Mouse (Mus musculus) neural tube, embryonic 10.5 days (tissue): ENCODE measurements around the gene Syt7.

Experiments used
- DNase-seq: peaks from one replicate; pipeline ENCODE4 v3.0.0-alpha.2; 2017; ENCODE audit warnings: low spot score; ENCODE audit errors: extremely low spot score

Syt7 gene

GRCm38 (mm10) chr19:10387660-10388059 is 1.2 kb upstream of the Syt7 start:
- no peak for DNase-seq

DNA sequence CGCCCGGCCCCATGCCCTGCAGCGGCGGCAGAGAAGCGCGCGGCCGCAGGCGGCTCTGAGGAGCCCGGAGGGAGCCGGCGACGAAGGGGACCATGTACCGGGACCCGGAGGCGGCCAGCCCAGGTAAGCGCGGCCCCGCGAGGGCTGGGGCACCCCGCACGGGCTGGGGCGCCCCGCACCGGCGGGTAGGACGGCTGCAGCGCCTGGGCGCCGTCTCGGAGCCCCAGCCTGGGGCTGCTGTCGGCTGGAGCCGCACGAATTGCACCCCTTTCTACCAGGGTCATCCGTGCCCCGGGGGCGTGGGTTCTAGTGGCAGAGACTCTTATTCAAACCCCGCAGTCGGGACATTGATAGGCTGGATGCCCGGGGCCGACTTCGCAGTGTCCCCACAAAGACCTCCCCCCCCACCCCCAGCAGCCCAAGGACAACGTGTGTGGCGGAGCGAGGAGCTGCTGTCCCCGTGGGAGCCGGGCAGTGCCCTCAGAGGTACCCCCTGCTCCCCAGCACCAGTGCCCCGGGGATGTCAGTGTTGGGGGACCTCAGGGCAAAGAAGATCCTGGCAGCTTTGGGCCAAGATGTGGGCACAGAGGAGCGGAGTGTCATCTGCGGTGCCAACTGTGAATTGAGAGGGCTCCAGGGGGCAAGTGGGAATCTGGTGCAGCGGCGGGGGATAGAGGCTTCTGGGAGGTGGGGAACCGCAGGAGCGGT is 655 bp downstream of the Syt7 start:
- peak; percentile 65 for DNase-seq

- DNase-seq = no peak
Measured at GRCm38 (mm10) chr19:10390099-10390680, 1.3 kb downstream of the Syt7 start.

DNA sequence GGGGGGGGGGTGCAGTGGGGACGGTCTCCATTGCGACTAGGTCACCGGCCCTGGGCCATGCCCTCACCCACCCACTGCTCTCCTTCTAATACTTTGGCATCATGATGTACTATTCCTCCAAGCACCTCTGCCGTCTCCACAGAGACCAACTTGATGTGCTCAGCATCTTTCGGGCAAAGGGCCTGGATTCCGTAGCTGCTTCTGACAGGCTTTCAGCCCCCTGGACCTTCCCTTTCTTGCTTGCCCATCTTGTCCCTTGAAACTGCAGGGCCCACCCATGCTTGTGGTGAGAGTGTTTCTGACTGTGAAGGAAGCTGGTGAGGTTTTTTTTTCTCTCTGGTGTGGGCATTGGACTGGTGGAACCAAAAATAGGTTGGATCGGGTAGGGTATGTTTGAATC is 2.1 kb downstream of the Syt7 start:
- DNase-seq = no peak

- no peak for DNase-seq
Measured at GRCm38 (mm10) chr19:10391995-10392394, 3.1 kb downstream of the Syt7 start.

DNA sequence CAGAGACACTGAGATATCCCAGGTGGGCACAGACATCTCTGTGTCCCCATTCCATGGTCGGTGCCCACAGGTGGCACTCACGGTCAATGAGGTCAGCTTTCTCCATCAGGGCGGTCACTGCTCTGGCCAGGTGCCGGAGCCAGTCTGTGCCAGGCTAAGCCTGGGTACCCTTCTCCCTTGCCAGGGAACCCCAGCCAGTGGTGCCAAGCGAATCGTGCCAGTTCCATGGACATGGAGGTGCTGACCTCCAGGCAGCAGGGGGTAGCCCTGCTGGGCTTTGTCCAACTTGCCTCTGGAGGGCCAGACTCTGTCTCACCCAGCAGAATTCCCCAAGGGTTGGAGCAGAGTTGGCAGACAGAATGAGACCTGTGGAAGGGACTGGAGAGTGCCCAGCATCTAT is 4.6 kb downstream of the Syt7 start:
- no peak for DNase-seq

GRCm38 (mm10) chr19:10393874-10394500 is 5.1 kb downstream of the Syt7 start:
- DNase-seq = no peak

- DNase-seq = peak; percentile 40
Measured at GRCm38 (mm10) chr19:10395174-10395573, 6.3 kb downstream of the Syt7 start.

DNA sequence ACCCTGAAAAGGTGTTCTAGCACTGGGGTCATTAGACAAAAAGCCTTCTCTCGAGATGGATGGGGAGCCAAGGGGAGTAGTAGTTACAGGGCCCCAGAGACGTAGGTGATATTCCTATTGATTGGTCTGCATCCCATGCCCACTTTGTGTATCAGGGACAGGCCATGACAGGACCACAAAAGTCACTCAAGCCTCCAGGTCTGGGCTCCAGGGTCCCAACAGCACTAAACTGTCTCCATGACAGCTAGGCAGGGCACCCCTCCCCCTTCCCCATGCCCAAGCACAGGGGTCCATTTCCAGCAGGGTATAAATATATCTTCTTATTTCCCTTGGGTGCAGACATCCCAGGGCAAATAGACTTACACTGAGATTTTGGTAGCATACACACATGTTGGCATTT is 8.1 kb downstream of the Syt7 start:
- DNase-seq = no peak

DNA sequence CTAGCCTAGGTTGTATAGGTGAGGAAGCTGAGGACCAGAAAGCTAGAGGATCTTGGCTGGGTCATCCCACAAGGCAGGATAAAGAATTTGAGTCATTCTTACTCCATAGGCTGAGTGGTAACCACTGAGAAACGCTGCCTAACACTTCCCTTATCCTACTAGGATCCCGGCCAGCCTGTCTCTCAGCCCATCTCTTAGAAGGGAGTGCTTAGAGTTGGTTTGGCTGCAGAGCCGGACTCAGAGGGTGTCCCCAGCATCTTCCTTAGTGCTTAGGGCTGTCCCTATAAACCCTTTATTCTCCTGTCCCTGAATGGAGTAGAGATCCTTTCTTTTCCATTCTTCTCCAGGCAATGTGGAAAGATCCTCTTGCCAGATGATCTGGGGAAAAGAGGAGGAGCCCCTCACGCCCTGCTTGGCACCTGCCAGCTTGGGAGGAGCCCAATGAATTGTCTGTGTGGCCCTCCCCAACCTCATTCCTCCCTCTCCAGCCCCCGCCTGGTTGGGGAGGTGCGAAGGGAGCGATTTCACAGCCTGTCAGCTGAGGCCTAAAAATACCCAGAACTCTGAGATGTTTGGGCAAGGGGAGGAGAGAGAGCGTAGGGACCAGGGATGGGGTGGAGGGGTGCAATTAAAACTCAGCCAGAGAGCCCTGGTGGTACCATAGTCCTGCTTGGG is 8.7 kb downstream of the Syt7 start:
- no peak for DNase-seq

- DNase-seq = no peak
Measured at GRCm38 (mm10) chr19:10398296-10398695, 9.4 kb downstream of the Syt7 start.

DNA sequence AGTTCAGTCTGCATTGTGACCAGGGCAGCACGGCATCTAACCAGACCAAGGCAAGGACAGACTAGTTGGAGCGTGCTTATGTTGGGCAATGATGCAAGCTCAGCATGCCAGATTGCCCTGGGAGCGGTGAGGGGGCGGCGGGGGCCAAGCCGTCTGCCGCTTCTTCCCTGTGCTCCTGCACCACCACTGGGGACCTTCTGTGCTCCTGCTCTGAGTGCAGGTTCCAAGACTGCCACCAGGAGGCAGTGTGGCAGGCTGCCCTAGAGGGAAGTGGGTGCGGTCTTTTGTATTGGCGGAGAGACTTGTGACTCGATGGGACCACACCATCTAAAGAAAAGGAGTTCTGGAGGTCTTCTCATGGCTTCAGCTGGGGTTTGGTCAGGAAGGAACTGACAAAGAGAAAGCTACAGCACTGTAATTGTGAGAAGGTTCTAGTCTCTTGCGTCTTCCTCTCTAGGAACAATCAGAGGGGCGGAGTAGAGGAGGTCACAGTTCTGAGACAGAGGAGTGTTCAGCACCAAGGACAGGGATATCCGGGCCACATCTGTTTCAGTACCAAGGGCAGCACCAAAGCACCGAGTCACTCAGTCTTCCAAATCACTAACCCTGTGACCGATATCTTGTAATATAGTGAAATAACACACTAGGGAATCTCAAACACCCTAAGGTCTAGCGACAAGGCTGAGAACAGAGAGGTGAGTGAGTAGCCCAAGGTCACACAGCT is 14.0 kb downstream of the Syt7 start:
- DNase-seq = peak; percentile 80

DNA sequence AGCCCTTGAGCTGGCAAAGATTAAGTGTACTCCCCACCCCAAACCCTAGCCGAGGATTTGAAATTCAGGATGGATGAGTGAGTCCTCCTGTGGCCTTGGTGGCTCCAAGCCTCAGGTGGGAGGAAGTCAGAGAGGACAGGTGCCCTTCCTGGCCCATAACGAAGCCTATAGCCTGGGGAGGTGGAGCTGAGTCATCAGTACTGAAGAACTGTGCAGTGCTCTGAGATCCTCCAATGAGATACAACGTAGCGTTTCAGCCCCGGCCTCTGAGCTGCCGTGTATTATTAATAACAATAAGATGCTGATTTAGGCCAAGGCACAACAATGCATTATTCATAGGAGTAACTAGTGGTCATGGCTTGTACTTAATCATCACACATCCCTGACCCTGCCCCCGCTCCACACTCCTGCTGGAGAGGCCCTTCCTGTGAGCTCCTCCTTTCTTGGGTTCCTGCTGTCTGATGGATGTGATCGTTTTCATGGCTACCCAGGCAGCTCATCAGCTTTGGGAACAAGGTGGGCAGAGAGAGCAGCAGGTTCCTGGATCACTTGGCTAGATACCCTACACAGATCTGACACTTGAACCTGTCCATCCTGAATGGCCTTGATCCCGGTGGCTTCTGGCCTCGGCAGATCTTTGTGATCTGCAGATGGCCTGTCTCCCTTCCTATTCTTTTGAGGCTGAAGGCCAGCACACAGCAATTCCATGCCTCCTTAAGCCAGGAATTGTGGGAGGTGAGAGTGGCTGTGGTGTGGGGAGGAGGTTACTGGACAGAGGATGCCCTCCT is 14.9 kb downstream of the Syt7 start:
- no peak for DNase-seq

- no peak for DNase-seq
Measured at GRCm38 (mm10) chr19:10404424-10404823, 15.5 kb downstream of the Syt7 start.

- DNase-seq = no peak
Measured at GRCm38 (mm10) chr19:10404911-10405310, 16.0 kb downstream of the Syt7 start.

DNA sequence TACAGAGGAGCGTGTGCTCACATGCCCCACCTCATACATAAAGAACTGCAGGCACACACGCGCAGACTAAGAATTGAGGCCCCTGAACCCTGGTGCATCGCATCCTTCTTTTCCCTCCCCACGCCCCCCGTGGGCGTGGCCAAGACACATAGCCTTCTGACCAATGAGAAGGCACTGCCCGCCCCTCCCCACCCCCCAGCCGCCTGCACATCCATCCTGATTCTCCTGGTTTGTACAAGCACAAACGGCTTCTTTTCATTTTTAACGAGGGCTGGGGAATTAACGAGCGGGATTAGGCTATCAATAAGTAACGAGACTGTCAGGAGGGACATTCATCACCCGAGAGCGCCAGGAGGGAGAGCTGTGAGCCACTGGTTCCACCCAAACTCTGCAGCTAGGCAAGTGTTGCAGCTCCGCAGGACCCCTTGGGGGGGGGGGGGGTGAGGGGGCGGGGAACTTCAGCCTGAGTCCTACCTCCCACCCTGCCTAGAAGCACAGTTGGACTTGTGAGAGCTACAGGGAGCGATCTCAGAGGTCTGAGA is 24.9 kb downstream of the Syt7 start:
- peak; percentile 86 for DNase-seq

- no peak for DNase-seq
Measured at GRCm38 (mm10) chr19:10415508-10415907, 26.6 kb downstream of the Syt7 start.

GRCm38 (mm10) chr19:10416889-10417288 is 28.0 kb downstream of the Syt7 start:
- DNase-seq = no peak

- DNase-seq = no peak
Measured at GRCm38 (mm10) chr19:10417436-10417835, 28.5 kb downstream of the Syt7 start.
